ENCODE assay signal across 1 mouse cellular context in the genomic region with DNA sequence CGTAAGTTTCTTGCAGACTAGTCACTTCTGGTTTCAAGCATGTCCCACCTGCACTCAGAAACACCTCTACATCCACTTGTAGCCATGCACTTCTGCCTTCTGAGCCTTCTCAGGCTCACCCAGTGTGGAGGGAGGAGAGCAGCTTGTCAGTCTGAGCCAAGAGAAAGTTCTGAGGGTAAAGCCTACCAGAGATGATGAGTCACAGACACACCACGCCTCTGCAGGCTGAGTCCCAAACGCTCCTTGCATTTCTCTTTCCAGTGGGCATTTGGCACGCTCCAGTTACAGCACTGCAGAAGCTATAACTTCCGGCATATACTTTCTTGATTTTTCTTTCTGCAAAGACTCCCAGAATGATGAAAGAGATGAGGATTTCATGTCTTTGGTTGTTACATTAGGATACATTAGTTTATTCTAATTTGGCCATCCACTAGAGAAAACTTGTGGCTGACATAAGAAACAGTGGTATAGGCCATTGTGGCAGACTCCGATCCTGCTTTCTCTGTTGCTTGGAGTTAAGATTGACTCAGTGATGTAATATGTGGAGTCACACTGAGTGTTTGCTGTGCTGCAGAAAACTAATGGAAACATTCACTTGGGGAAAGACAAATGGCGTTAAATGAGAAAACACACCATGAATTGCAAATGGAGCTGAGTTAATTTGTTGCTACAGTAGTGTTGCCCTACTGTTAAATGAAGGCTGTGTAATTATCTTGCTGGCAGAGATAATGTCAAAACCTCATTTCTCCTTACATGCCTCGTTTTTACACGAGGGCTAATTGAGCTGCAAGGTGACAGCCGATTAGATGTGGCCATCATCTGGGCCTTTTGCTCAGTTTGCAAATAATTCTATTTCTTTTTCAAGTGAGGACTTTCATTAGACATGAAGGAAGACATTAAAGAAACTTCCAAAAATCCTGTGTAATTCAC.
TF ChIP-seq lines count a peak whose summit lies in the region.

No protein-coding gene starts in this region.

TF ChIP-seq in MEL, 35 proteins besides CTCF, POLR2A, EP300 and RAD21 (continued from another document):
- TF ChIP-seq ZNF384 (IDR thresholded peaks at IDR 0.05; ENCODE audit: low read depth, low read length), result no peak
- no peak for TF ChIP-seq HCFC1 (IDR thresholded peaks at IDR 0.05; ENCODE audit: low read depth, low read length)
- no peak for TF ChIP-seq POLR2AphosphoS2 (IDR thresholded peaks at IDR 0.05; ENCODE audit: low read length)
- TF ChIP-seq CHD1 (IDR thresholded peaks at IDR 0.05; ENCODE audit: low read depth, low read length), result no peak
- no peak for TF ChIP-seq POLR2AphosphoS5 (IDR thresholded peaks at IDR 0.05; ENCODE audit: borderline replicate concordance, low read depth, low read length)
- no peak for TF ChIP-seq SIN3A (IDR thresholded peaks at IDR 0.05; ENCODE audit: low read length)
TF ChIP-seq in MEL: peak in this region for 0.
